Mouse (Mus musculus): ENCODE measurements around the gene B3gnt6. TPM values are rescaled to one million over a fixed set of nuclear protein-coding genes. Genes with fewer than 3 reads are reported as not detected.

B3gnt6 gene
- total and polyA plus RNA-seq, 2 experiments from 2014 or later = not detected

DNA sequence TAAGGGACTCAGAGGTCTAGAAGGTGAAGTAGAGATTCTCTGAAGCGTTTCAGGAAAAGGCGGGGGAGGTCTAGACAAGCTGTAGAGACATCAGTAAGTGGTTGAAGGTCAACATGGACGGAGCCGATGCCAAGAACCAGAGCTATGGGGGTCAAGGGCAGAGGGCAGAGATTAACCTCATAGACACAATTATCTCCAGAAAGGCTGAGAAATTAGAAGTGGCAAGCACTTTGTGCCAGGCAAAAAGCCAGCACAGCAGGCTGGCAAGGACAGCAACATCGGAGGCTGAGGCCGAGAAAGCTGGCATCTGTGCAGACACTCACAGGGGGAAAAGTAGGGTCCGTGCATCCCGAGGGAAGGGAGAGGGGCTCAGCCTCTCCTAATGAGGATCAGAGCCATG, 51.5 kb downstream of the B3gnt6 start:
- Histone ChIP-seq H3K9ac (replicated peaks; ENCODE audit: low read depth, low read length) (no peak overlapping the region), H3K9me3 (replicated peaks; ENCODE audit: control insufficient read depth, low read length) (no peaks in the 10 kb centered on the region), H3K4me2 (ENCODE audit: low read depth, low read length) (no peak overlapping the region), H3K4me1 (ENCODE audit: control insufficient read depth, insufficient read depth) (no peaks in the 10 kb centered on the region), H3K27ac (ENCODE audit: low read depth) (no peak overlapping the region), H3K4me3 (ENCODE audit: low read depth, low read length) (no peak overlapping the region), H3K36me3 (replicated peaks; ENCODE audit: control insufficient read depth, insufficient read depth, low read length) (no peaks in the 10 kb centered on the region), H3K27me3 (ENCODE audit: control insufficient read depth, insufficient read depth, low read length) (peaks cover 3% of the 10 kb centered on the region; the same call in 1 of the 2 replicates)
- 44% methylated on average over 8 of the region's 8 CpGs for WGBS
- TF ChIP-seq CTCF (IDR thresholded peaks at IDR 0.05; ENCODE audit: low read depth) (no peak), EP300 (IDR thresholded peaks at IDR 0.05; ENCODE audit: low read depth) (no peak)
- ATAC-seq (ENCODE audit: insufficient read depth, low read depth) = no peak
- DNase-seq (ENCODE audit: low spot score) = no peak

DNA sequence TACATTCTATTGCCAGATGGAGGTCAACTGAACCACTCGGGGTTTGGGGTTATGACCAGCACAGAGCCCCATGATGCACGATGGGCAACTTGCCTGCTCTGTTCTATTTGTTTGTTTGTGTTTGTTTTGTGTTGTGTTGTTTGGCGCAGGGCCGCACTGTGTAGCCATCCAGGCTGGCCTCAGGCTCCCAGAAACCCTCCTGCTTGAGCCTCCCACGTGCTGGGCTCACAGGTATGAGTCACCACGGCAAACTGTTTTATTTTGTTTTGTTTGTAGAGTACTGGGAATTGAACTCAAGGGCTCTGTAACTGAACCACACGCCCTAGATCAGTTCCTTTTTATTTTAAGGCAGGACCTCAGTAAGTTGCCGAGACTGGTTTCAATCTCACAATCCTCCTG, 52.8 kb downstream of the B3gnt6 start:
- WGBS = 73% methylated on average over 8 of the region's 8 CpGs
- Histone ChIP-seq H3K9me3 (replicated peaks; ENCODE audit: control insufficient read depth, low read length) (no peaks in the 10 kb centered on the region), H3K27me3 (ENCODE audit: control insufficient read depth, insufficient read depth, low read length) (peaks cover 3% of the 10 kb centered on the region; the same call in 1 of the 2 replicates), H3K4me3 (ENCODE audit: low read depth, low read length) (no peak overlapping the region), H3K4me1 (ENCODE audit: control insufficient read depth, insufficient read depth) (peaks cover under 1% of the 10 kb centered on the region; the same call in 1 of the 2 replicates), H3K36me3 (replicated peaks; ENCODE audit: control insufficient read depth, insufficient read depth, low read length) (no peaks in the 10 kb centered on the region), H3K4me2 (ENCODE audit: low read depth, low read length) (no peak overlapping the region), H3K9ac (replicated peaks; ENCODE audit: low read depth, low read length) (no peak overlapping the region), H3K27ac (ENCODE audit: low read depth) (no peak overlapping the region)
- no peak for TF ChIP-seq CTCF (IDR thresholded peaks at IDR 0.05; ENCODE audit: low read depth)
- no peak for TF ChIP-seq EP300 (IDR thresholded peaks at IDR 0.05; ENCODE audit: low read depth)
- DNase-seq (ENCODE audit: low spot score) (no peak), ATAC-seq (ENCODE audit: insufficient read depth, low read depth) (no peak)

- WGBS = 79% methylated on average over 11 of the region's 12 CpGs
- DNase-seq (ENCODE audit: low spot score) = no peak
- no peak overlapping the region for H3K9ac ChIP-seq (replicated peaks; ENCODE audit: low read depth, low read length)
- H3K4me2 ChIP-seq (ENCODE audit: low read depth, low read length) = no peak overlapping the region
- peaks cover 4% of the 10 kb centered on the region; the same call in 1 of the 2 replicates for H3K4me1 ChIP-seq (ENCODE audit: control insufficient read depth, insufficient read depth)
- peaks cover 3% of the 10 kb centered on the region; the same call in 1 of the 2 replicates for H3K27me3 ChIP-seq (ENCODE audit: control insufficient read depth, insufficient read depth, low read length)
- no peaks in the 10 kb centered on the region for H3K9me3 ChIP-seq (replicated peaks; ENCODE audit: control insufficient read depth, low read length)
- no peak overlapping the region for H3K4me3 ChIP-seq (ENCODE audit: low read depth, low read length)
- no peak overlapping the region for H3K27ac ChIP-seq (ENCODE audit: low read depth)
- ATAC-seq (ENCODE audit: insufficient read depth, low read depth) = no peak
- TF ChIP-seq CTCF (IDR thresholded peaks at IDR 0.05; ENCODE audit: low read depth) (no peak), EP300 (IDR thresholded peaks at IDR 0.05; ENCODE audit: low read depth) (no peak)
- no peaks in the 10 kb centered on the region for H3K36me3 ChIP-seq (replicated peaks; ENCODE audit: control insufficient read depth, insufficient read depth, low read length)
These were observed 53.3 kb downstream of the B3gnt6 start for GRCm38 (mm10) chr7:98145842-98146446.

- Histone ChIP-seq H3K4me2 (ENCODE audit: low read depth, low read length) (no peak within 1 kb of the TSS), H3K4me1 (ENCODE audit: control insufficient read depth, insufficient read depth) (peaks cover 8% of the 10 kb centered on the region), H3K4me3 (ENCODE audit: low read depth, low read length) (no peak within 1 kb of the TSS), H3K36me3 (replicated peaks; ENCODE audit: control insufficient read depth, insufficient read depth, low read length) (no peaks in the 10 kb centered on the region), H3K27ac (ENCODE audit: low read depth) (no peak within 1 kb of the TSS), H3K9ac (replicated peaks; ENCODE audit: low read depth, low read length) (no peak within 1 kb of the TSS), H3K27me3 (ENCODE audit: control insufficient read depth, insufficient read depth, low read length) (peaks cover 3% of the 10 kb centered on the region; the same call in 1 of the 2 replicates), H3K9me3 (replicated peaks; ENCODE audit: control insufficient read depth, low read length) (no peaks in the 10 kb centered on the region)
- no peak for TF ChIP-seq EP300 (IDR thresholded peaks at IDR 0.05; ENCODE audit: low read depth)
- no peak for TF ChIP-seq CTCF (IDR thresholded peaks at IDR 0.05; ENCODE audit: low read depth)
- 86% methylated on average over 5 of the region's 5 CpGs for WGBS
- DNase-seq (ENCODE audit: low spot score) (no peak), ATAC-seq (ENCODE audit: insufficient read depth, low read depth) (no peak)
These were observed 53.9 kb downstream of the B3gnt6 start, which contains the start of gene Omp for GRCm38 (mm10) chr7:98145402-98145801. Omp (minus strand) TSS chr7:98145502.

DNA sequence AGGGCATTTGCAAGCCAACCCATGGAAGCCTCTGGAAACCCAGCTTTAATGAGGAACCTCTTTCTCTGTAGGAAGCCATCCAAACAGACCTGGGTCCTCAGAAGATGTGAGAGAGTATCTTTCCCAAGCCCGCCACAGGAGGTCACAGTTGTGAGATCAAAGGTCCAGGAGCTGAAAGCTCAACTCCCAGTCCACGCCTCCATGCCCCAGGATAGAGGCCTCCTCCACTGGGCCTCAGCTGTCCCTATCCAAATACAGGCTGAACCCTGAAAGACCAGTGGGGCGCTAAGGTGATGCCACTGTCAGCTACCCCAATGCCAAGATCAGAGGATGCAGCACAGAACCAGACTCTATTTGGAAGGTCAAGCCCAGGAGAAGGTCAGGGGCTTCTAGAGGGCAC, 56.6 kb downstream of the B3gnt6 start:
- H3K9ac ChIP-seq (replicated peaks; ENCODE audit: low read depth, low read length) = no peak overlapping the region
- no peak overlapping the region for H3K4me2 ChIP-seq (ENCODE audit: low read depth, low read length)
- WGBS = 75% methylated on average over 3 of the region's 3 CpGs
- no peak for DNase-seq (ENCODE audit: low spot score)
- TF ChIP-seq EP300 (IDR thresholded peaks at IDR 0.05; ENCODE audit: low read depth) = no peak
- TF ChIP-seq CTCF (IDR thresholded peaks at IDR 0.05; ENCODE audit: low read depth) = no peak
- no peak for ATAC-seq (ENCODE audit: insufficient read depth, low read depth)
- H3K27me3 ChIP-seq (ENCODE audit: control insufficient read depth, insufficient read depth, low read length) = peaks cover 3% of the 10 kb centered on the region; the same call in 1 of the 2 replicates
- H3K9me3 ChIP-seq (replicated peaks; ENCODE audit: control insufficient read depth, low read length) = no peaks in the 10 kb centered on the region
- H3K27ac ChIP-seq (ENCODE audit: low read depth) = no peak overlapping the region
- H3K36me3 ChIP-seq (replicated peaks; ENCODE audit: control insufficient read depth, insufficient read depth, low read length) = no peaks in the 10 kb centered on the region
- peaks cover 11% of the 10 kb centered on the region for H3K4me1 ChIP-seq (ENCODE audit: control insufficient read depth, insufficient read depth)
- H3K4me3 ChIP-seq (ENCODE audit: low read depth, low read length) = no peak overlapping the region

Other genes with a start within 250 kb of the B3gnt6 start
- gene Myo7a, start 80.0 kb downstream of the B3gnt6 start, total RNA-seq (2014; rRNA removed; ENCODE audit: low replicate concordance) = 7.1 and 20.0 TPM in 2 replicates
- gene Myo7a, start 80.0 kb downstream of the B3gnt6 start, polyA plus RNA-seq (2015; fragmentation: Nextera tagmentation; extraction: Ambion mirVana) = 3.6 and 3.7 TPM in 2 replicates
- 0.39 TPM in 1 of 2 replicates, not detected in the other for gene Omp, start 54.0 kb downstream of the B3gnt6 start, total RNA-seq (2014; rRNA removed; ENCODE audit: low replicate concordance)
- 0.05 TPM in 1 of 2 replicates, not detected in the other for gene Omp, start 54.0 kb downstream of the B3gnt6 start, polyA plus RNA-seq (2015; fragmentation: Nextera tagmentation; extraction: Ambion mirVana)
- 3.4 and 5.6 TPM in 2 replicates for gene Capn5, start 21.2 kb downstream of the B3gnt6 start, total RNA-seq (2014; rRNA removed; ENCODE audit: low replicate concordance)
- 1.1 and 1.5 TPM in 2 replicates for gene Capn5, start 21.2 kb downstream of the B3gnt6 start, polyA plus RNA-seq (2015; fragmentation: Nextera tagmentation; extraction: Ambion mirVana)
- 5.6 and 11.1 TPM in 2 replicates for gene Acer3, start 121.7 kb upstream of the B3gnt6 start, total RNA-seq (2014; rRNA removed; ENCODE audit: low replicate concordance)
- gene Acer3, start 121.7 kb upstream of the B3gnt6 start, polyA plus RNA-seq (2015; fragmentation: Nextera tagmentation; extraction: Ambion mirVana) = 16.4 and 21.4 TPM in 2 replicates
- 4.0 and 7.1 TPM in 2 replicates for gene Tsku, start 161.8 kb upstream of the B3gnt6 start, total RNA-seq (2014; rRNA removed; ENCODE audit: low replicate concordance)
- 3.3 and 3.7 TPM in 2 replicates for gene Tsku, start 161.8 kb upstream of the B3gnt6 start, polyA plus RNA-seq (2015; fragmentation: Nextera tagmentation; extraction: Ambion mirVana)
- not detected in 2 replicates for gene Gucy2d, start 240.9 kb upstream of the B3gnt6 start, total RNA-seq (2014; rRNA removed; ENCODE audit: low replicate concordance)
- gene Gucy2d, start 240.9 kb upstream of the B3gnt6 start, polyA plus RNA-seq (2015; fragmentation: Nextera tagmentation; extraction: Ambion mirVana) = 0.08 TPM in 2 replicates